Mouse (Mus musculus): ENCODE data around the gene Btbd35f30.
"Not testable (repeated sequence)": the region's sequence is repeated elsewhere in the genome, so short reads cannot be mapped to it uniquely, and the experiment has no call there.

Btbd35f30 gene

GRCm38 (mm10) chrX:32894325-32894724 lies at the start of gene Btbd35f30:
TSS of gene Btbd35f30 (plus strand) at chrX:32894625.
- DNase-seq (ENCODE audit: low spot score in 2 of 2) = not testable (repeated sequence)

GRCm38 (mm10) chrX:32941468-32941867 lies 47.0 kb downstream of the Btbd35f30 start, which contains the start of gene Gm21789:
TSS of gene Gm21789 (plus strand) at chrX:32941768.
- not testable (repeated sequence) for DNase-seq (ENCODE audit: low spot score in 2 of 2)

Measured in right cerebral cortex, adult 2 months (tissue).